Mouse (Mus musculus) brain, embryonic 14.5 days (tissue): Measurements from ENCODE around the gene Camk2d. TPM values are rescaled to one million over a fixed set of nuclear protein-coding genes. Genes with fewer than 3 reads are reported as not detected.

Experiments used
- DNase-seq: peaks from one replicate; pipeline ENCODE4 v3.0.0-alpha.2; 2011; ENCODE audit warnings: low read depth
- CTCF ChIP-seq: fragments of 200-500 bp; IDR thresholded peaks from 2 replicates; pipeline ENCODE4 v1.5.1; 2012; ENCODE audit warnings: inconsistent platforms, mild to moderate bottlenecking, moderate library complexity, borderline replicate concordance; ENCODE audit not compliant: insufficient read depth, insufficient read length; ENCODE audit errors: extremely low read depth
- POLR2A ChIP-seq: fragments of 200-500 bp; IDR thresholded peaks from 2 replicates; pipeline ENCODE4 v1.6.1; 2012; ENCODE audit warnings: mild to moderate bottlenecking, inconsistent platforms, borderline replicate concordance; ENCODE audit not compliant: poor library complexity, insufficient read depth, insufficient read length, severe bottlenecking; ENCODE audit errors: extremely low read depth
- polyA plus RNA-seq: library from polyadenylated mRNA; depleted of rRNA; stranded (reverse); fragments of >200 nt; gene quantifications from 2 replicates; pipeline ENCODE4 v1.2.3, GENCODE M21; 2012

The Camk2d gene
- polyA plus RNA-seq, 1 experiment: 84.1 TPM

DNA sequence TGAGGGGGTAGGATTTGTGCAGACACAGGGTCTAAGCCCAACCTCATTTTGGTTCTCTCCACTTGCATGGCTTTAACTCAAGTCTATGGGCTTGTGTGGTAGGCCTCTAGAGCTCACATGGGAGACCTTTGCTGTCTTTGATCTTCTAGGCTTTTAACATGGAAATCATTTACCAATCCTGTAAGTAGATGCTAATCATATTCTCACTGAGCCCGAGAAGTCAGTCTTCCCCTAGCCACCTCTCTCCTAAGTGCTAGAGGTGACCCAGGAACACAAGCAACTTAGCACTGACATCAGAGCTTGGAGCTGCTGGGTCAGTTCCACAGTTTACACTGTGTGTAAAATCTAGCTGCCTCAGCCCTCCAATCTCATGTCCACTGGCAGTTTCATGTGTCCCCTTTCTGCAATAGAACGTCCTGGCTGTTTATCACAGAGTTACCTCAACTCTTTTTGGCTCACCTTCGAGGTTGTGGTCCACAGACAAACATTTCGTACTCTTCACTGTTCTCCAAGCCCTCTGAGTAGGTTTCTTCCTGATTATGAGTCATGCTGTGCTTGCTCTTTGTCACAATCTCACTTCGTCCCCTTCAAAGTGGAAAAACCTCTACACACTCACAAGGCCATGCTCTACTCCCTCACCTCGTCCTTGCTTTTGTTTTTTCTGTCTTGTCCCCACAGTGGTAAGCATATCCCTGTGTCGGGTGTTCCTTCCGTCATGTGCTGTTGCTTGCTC, 63.9 kb downstream of the Camk2d start:
- TF ChIP-seq POLR2A: no peak
- TF ChIP-seq CTCF: no peak
- DNase-seq: no peak

DNA sequence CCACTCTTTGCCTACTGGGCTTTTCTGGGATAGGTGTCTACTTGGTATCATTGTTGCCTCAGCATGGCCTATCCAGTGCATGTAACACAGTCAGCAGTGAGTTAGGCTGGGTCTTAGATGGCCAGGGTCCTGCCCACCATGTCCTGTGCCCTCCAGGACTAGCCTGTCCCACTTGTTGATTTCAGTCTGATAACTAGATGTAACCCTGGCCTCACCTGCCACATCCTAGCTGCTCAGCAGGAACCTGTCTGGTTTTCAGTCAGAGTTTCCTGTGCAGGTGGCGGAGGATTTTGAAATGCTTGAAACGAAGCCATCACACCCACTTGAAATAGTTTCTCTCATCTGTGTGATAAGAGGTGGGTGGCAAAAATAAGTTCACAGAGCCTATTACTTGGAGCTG, 64.5 kb downstream of the Camk2d start:
- no peak for TF ChIP-seq POLR2A
- TF ChIP-seq CTCF: no peak
- DNase-seq: no peak

DNA sequence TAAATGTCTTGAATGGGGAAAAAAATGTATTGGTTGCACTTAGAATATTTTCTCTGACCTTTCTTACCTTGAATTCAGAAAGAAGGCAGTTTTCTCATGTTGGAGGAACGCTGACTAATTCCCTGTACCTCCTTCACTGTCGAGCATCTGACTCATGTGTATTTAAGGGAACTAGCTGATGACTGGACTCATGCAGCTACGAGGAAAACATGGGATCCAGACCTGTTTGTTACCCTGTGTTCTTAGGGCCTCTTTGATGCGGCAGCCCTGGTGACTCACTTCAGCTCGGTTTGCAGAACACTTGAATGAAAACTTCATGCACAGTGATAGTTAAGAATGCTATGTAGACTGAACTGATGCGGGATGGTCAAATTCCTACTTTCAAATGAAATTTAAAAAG, 64.9 kb downstream of the Camk2d start:
- DNase-seq: no peak
- TF ChIP-seq CTCF (no peak), POLR2A (no peak)

DNA sequence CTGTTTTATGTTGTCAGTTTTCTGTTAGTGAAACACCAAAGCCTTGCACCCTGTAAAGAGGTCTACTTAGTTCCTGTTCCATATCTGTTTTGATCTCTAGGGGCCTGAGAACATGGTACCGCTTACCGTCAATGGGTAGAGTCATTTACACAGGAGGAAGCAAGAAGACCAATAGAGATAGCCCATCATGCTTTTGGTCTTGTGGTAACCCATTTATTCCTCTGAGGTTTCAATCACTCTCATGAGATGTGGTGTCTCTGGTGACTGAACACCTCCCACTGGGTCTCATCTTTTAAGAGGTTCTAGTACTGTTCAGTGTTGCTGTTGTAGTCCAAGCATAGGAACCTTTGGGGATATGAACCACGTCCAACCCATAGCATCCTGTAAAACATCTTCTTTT, 65.8 kb downstream of the Camk2d start:
- no peak for DNase-seq

DNA sequence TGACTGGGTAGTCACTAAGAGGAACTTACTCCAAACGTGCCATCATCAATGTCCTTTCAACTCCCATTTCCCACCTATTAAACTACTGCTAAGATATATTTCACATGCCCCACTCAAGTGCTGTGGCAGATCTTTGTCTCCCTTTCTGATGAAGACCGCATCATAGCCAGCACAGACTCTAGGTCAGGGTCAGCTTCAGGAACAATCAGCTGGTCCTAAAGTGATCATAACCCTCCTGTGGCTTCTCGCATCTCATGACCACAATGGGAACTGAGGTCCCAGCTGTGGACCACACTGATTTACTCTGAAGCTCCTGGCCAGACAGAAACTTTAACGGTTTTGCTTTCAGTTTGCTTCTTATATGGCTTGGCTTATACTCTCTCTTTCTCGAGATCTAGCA, 67.3 kb downstream of the Camk2d start:
- DNase-seq: no peak
- TF ChIP-seq POLR2A (no peak), CTCF (no peak)

More for the DNA sequence above, 65.8 kb downstream of the Camk2d start:
- TF ChIP-seq POLR2A (no peak), CTCF (no peak)

DNA sequence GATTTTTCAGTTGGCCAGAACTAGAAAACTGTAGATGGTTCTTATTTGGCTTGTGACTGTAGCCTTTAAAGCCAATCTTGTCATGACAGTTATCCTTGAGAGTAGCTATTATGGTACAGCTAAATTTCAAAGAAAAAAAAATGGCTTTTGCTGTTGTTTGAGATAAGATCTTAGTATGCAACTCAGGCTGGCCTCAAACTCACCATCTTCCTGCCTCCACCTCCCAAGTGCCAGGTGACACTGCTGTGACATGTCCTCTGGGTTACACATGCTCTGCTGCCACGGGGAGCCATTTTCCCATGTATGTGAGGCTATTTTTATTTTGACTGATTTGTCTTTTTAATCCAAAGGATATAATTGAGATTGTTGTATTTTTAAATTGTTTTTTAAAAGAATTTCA, 69.8 kb downstream of the Camk2d start:
- TF ChIP-seq CTCF: no peak
- no peak for TF ChIP-seq POLR2A

DNA sequence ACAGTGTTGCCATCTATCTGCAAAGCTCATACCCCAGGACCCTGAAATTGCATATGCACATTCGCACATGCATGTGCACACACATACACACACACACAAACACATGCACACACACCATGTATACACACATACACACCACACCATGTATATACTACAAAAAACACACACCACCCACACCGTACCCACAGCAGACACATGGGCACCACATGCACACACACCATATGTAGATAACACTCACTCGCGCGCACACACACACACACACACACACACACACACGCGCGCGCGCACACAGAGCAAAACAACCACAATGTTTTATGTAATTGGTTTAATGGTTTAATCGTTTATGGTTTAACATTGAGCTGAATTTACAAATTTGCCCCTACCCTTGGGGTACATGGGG, 70.9 kb downstream of the Camk2d start:
- TF ChIP-seq CTCF (no peak), POLR2A (no peak)
- no peak for DNase-seq

More for the DNA sequence above, 69.8 kb downstream of the Camk2d start:
- DNase-seq: no peak

DNA sequence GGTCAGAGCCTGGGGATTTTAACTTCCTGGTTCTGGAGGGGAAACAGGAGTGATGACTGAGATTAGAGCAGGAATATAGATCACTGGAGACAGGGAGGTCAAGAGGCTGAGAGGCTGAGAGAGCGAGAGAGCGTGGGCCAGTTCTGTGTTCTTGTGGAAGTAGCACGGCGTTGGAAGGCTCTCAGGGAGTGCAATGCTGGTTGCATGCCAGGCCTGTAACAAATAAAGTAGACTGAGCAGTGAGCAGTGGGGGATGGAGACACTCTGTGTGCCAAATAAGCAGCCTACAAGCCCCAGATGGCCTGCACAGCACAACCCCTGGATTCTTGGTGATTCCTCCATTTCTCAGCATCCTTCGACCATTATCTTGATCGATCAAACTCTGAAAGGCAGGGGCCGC, 71.3 kb downstream of the Camk2d start:
- DNase-seq: peak; percentile 92
- TF ChIP-seq POLR2A: no peak
- no peak for TF ChIP-seq CTCF

DNA sequence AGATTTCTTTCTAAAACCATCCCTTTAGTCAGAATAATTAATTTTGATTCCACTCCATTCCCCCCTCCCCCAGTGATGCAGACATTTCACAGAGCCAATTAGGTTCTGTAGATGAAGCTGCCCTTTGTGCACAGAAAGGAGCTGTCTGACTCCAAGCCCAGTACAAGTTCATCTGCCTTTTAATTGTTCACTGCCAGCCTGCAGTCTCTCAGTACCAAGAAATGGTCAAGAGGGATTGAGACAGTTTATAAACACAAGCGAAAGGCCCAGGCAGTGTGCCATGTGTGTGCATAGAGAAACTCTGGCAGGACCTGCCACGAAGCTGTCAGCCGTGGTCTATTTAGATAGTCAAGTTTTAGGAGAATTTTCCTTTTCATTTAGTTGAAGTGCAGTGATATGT, 72.0 kb downstream of the Camk2d start:
- TF ChIP-seq POLR2A: no peak
- TF ChIP-seq CTCF: no peak
- DNase-seq: peak; percentile 87

DNA sequence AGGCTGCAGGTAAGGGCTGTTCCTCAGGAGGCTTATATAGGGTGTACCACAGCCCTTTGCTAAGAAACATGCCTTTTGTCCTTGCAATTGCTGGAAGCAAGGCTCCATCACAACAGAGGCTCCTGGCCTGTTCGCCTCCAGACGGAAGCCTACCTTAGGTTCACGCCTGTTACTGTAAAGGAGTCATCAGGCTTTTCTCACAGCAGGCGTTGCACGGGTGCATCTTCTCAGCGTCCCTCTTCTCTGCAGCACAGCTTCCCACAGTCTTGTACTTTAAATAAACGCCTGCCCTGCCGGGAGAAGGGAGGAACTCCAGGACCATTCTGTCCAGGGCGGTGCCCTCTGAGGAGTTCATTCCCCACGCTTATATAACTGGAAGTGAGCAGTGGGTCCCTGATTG, 72.6 kb downstream of the Camk2d start:
- TF ChIP-seq POLR2A (no peak), CTCF (no peak)

DNA sequence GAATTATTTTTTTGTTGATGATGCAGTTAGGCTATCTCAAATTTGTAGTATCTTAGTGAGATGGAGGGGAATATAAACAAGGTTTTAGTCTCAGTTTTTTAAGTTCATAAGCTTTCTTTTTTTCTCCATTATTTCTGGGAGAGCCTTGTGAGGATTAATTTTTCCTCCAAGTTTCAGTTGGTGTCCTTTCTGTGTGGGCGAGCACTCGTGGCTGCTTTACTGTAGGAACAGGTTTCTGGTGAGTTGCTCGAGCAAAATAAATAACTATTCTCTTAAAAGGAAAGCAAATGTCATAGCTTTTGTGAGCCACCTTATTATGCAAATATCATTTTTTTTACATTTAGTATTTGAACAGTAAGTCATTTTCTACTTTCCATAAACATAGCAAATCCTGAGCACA, 74.3 kb downstream of the Camk2d start:
- TF ChIP-seq CTCF (no peak), POLR2A (no peak)
- DNase-seq: no peak

More for the DNA sequence above, 72.6 kb downstream of the Camk2d start:
- no peak for DNase-seq

DNA sequence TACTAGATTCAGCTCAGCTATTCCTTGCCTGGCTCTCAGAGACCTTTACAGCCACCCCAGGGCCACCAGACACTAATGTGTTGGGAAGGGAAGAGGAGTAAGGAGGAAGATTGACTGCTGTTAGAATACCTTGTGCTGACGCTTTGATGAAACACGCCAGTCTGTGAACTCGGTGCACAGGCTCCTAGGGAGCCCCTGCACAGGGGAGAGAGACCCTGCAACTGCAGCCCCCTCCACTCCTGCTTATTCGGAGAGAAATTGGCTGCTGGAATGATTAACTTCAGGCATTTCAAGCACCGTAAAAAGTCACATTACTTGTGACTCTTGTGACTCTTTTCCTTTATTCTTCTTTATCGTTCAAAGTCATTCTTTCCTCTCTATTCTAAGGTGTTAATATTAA, 75.2 kb downstream of the Camk2d start:
- DNase-seq: no peak
- TF ChIP-seq CTCF: no peak
- no peak for TF ChIP-seq POLR2A
